Mouse (Mus musculus) liver, adult 2 months (tissue): ENCODE measurements at regions not wholly inside any gene's neighbourhood (a gene's known extent, or its start where the extent isn't known, plus 50 kb on each side); places are given as distances from the start of the nearest gene placed in this dataset.

ENCODE experiments used
- CTCF ChIP-seq: fragments of 200-500 bp; IDR thresholded peaks from 2 replicates; pipeline ENCODE4 v1.5.1; 2011; ENCODE audit warnings: low read depth, low read length, control low read depth
- POLR2A ChIP-seq: fragments of 200-500 bp; IDR thresholded peaks from 2 replicates; pipeline ENCODE4 v1.6.1; 2011; ENCODE audit warnings: low read length, control low read depth; ENCODE audit not compliant: insufficient read depth; ENCODE audit errors: extremely low read depth

GRCm38 (mm10) chr13:107730976-107731375 is 313.3 kb upstream of the Smim15 start:
- no peak for TF ChIP-seq POLR2A
- TF ChIP-seq CTCF = no peak
